Mouse (Mus musculus) MEL (cell line): ENCODE results near the gene Aldh3b3.

Experiments
- CHD1 ChIP-seq: IDR thresholded peaks from 2 replicates; pipeline ENCODE4 v1.6.1; 2012; ENCODE audit warnings: low read depth, mild to moderate bottlenecking, inconsistent platforms, low read length, improper control_type of control experiment
- CTCF ChIP-seq, 3 experiments: IDR thresholded peaks in 2 of 3; conservative IDR thresholded peaks in 1 of 3; 2 replicates each; pipeline ENCODE4 v1.5.1; 2011 to 2012; ENCODE audit warnings: low read length in 3 of 3, low read depth in 2 of 3, mild to moderate bottlenecking in 2 of 3, improper control_type of control experiment in 1 of 3, inconsistent platforms in 1 of 3, mixed read lengths in 1 of 3, moderate library complexity in 1 of 3; ENCODE audit not compliant: control insufficient read depth in 1 of 3, insufficient read depth in 1 of 3, poor library complexity in 1 of 3, severe bottlenecking in 1 of 3
- EP300 ChIP-seq, 2 experiments: IDR thresholded peaks; 2 replicates each; pipeline ENCODE4 v1.6.1; 2011; ENCODE audit warnings: improper control_type of control experiment in 2 of 2, low read length in 2 of 2, low read depth in 1 of 2, mild to moderate bottlenecking in 1 of 2
- HCFC1 ChIP-seq: IDR thresholded peaks from 2 replicates; pipeline ENCODE4 v1.6.1; 2012; ENCODE audit warnings: low read depth, mild to moderate bottlenecking, inconsistent platforms, low read length, improper control_type of control experiment, moderate library complexity
- JUND ChIP-seq: IDR thresholded peaks from 2 replicates; pipeline ENCODE4 v1.6.1; 2011; ENCODE audit warnings: low read depth, mild to moderate bottlenecking, improper control_type of control experiment, low read length
- KAT2A ChIP-seq: conservative IDR thresholded peaks from 2 replicates; pipeline ENCODE4 v1.6.1; 2012; ENCODE audit warnings: low read depth, low read length, improper control_type of control experiment, inconsistent platforms
- POLR2A ChIP-seq, 2 experiments: IDR thresholded peaks; 2 replicates each; pipeline ENCODE4 v1.6.1; 2011 to 2012; ENCODE audit warnings: low read length in 2 of 2, mild to moderate bottlenecking in 2 of 2, control low read depth in 1 of 2, improper control_type of control experiment in 1 of 2, low read depth in 1 of 2, moderate library complexity in 1 of 2; ENCODE audit not compliant: control insufficient read depth in 1 of 2, insufficient read depth in 1 of 2, poor library complexity in 1 of 2
- USF2 ChIP-seq, 2 experiments: IDR thresholded peaks; 2 replicates each; pipeline ENCODE4 v1.6.1; 2011 to 2012; ENCODE audit warnings: improper control_type of control experiment in 2 of 2, low read length in 2 of 2, borderline replicate concordance in 1 of 2, inconsistent platforms in 1 of 2, low read depth in 1 of 2, mild to moderate bottlenecking in 1 of 2; ENCODE audit not compliant: insufficient read depth in 1 of 2

GRCm38 (mm10) chr19:4011086-4011485 is 52.6 kb downstream of the Aldh3b3 start:
- no peak for TF ChIP-seq KAT2A
- no peak for TF ChIP-seq CTCF (IDR thresholded peaks at IDR 0.05 in 2 of 3, conservative IDR thresholded peaks at IDR 0.05 in 1 of 3; ENCODE audit: control insufficient read depth in 1 of 3, insufficient read depth in 1 of 3, low read depth in 2 of 3, low read length in 3 of 3, poor library complexity in 1 of 3, severe bottlenecking in 1 of 3)
- no peak for TF ChIP-seq EP300 (IDR thresholded peaks at IDR 0.05; ENCODE audit: low read depth in 1 of 2, low read length in 2 of 2)
- TF ChIP-seq JUND = no peak
- no peak for TF ChIP-seq HCFC1
- no peak for TF ChIP-seq USF2 (IDR thresholded peaks at IDR 0.05; ENCODE audit: borderline replicate concordance in 1 of 2, insufficient read depth in 1 of 2, low read depth in 1 of 2, low read length in 2 of 2)
- TF ChIP-seq CHD1 = no peak
- no peak for TF ChIP-seq POLR2A (IDR thresholded peaks at IDR 0.05; ENCODE audit: control insufficient read depth in 1 of 2, insufficient read depth in 1 of 2, low read depth in 1 of 2, low read length in 2 of 2, poor library complexity in 1 of 2)
